8 mouse cellular contexts compared by ENCODE assay signal in the genomic region with DNA sequence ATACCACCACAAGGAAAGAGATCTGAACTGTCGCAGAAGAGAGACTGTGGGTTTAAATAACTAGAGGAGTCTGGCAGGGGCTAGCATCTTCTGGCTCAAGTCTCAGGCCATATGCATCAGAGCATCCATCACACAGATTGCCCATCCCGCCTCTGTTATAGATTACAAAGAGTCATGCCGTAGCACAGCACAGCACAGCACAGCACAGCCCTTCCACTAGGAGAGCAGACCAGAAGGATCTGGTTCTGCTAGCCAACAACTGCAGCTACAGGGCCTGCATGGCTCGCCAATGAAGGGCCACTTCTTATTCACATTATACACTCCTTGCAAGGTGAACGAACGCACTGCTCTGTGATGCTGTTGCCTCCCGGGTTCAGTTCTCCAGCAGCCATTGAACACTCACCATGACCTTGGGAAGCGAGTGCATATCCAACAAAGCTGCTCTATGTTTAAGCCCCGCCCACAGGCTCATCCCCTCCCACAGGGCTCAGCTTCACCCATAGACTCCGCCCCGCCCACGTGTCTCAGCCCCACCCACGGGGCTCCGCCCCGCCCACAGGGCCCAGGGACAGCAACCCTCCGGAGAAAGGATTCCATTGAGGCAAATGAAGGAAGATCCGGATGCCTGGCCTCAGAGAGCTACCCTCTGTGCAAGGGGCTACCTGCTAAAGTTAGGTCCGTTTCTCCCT. TPM values are rescaled to one million over a fixed set of nuclear protein-coding genes. Genes with fewer than 3 reads are reported as not detected.
DNase-seq lines count a peak whose midpoint lies in the region; ATAC-seq and TF ChIP-seq lines count a peak whose summit lies in the region.

No protein-coding gene starts in this region.

- no peaks in the 10 kb centered on the region for H3K27me3 ChIP-seq in hindbrain, embryonic 11.5 days (ENCODE audit: control insufficient read depth, insufficient read depth, low read length)
- H3K27me3 ChIP-seq in hindbrain, embryonic 14.5 days (ENCODE audit: control insufficient read depth, insufficient read depth, low read length): no peaks in the 10 kb centered on the region
- no peaks in the 10 kb centered on the region for H3K27me3 ChIP-seq in forebrain, postnatal 0 days (ENCODE audit: insufficient read depth, low read length)

- no peaks in the 10 kb centered on the region for H3K36me3 ChIP-seq in hindbrain, embryonic 11.5 days (ENCODE audit: control insufficient read depth, insufficient read depth, low read length)
- no peaks in the 10 kb centered on the region for H3K36me3 ChIP-seq in hindbrain, embryonic 14.5 days (replicated peaks; ENCODE audit: control insufficient read depth, insufficient read depth)
- no peaks in the 10 kb centered on the region for H3K36me3 ChIP-seq in forebrain, postnatal 0 days (ENCODE audit: insufficient read depth)

- no peak overlapping the region for H3K9ac ChIP-seq in hindbrain, embryonic 11.5 days (ENCODE audit: low read depth, low read length)
- no peak overlapping the region for H3K9ac ChIP-seq in hindbrain, embryonic 14.5 days
- H3K9ac ChIP-seq in forebrain, postnatal 0 days: no peak overlapping the region

- no peak overlapping the region for H3K4me2 ChIP-seq in hindbrain, embryonic 11.5 days (replicated peaks; ENCODE audit: low read depth, low read length)
- H3K4me2 ChIP-seq in hindbrain, embryonic 14.5 days (replicated peaks): no peak overlapping the region
- no peak overlapping the region for H3K4me2 ChIP-seq in forebrain, postnatal 0 days (ENCODE audit: low read depth)

- no peaks in the 10 kb centered on the region; the same call in 1 of the 2 replicates for H3K4me1 ChIP-seq in hindbrain, embryonic 11.5 days (replicated peaks; ENCODE audit: control insufficient read depth, insufficient read depth, low read length)
- H3K4me1 ChIP-seq in hindbrain, embryonic 14.5 days (replicated peaks; ENCODE audit: control insufficient read depth, insufficient read depth, low read length): no peaks in the 10 kb centered on the region
- H3K4me1 ChIP-seq in forebrain, postnatal 0 days (ENCODE audit: insufficient read depth): no peaks in the 10 kb centered on the region

- no peak overlapping the region for H3K4me3 ChIP-seq in hindbrain, embryonic 11.5 days (ENCODE audit: low read depth, low read length)
- no peak overlapping the region for H3K4me3 ChIP-seq in hindbrain, embryonic 14.5 days (replicated peaks; ENCODE audit: low read length)
- H3K4me3 ChIP-seq in forebrain, postnatal 0 days (ENCODE audit: low read depth, low read length): no peak overlapping the region

- no peaks in the 10 kb centered on the region for H3K9me3 ChIP-seq in hindbrain, embryonic 11.5 days (ENCODE audit: control insufficient read depth, low read length)
- no peaks in the 10 kb centered on the region for H3K9me3 ChIP-seq in hindbrain, embryonic 14.5 days (ENCODE audit: control insufficient read depth, low read length)
- H3K9me3 ChIP-seq in forebrain, postnatal 0 days (ENCODE audit: low read length): no peaks in the 10 kb centered on the region

- ATAC-seq in hindbrain, embryonic 11.5 days (ENCODE audit: low FRiP score): peak; percentile 56; the same call in 1 of the 2 replicates
- no peak for ATAC-seq in hindbrain, embryonic 14.5 days (ENCODE audit: low FRiP score)
- peak; percentile 45; the same call in 1 of the 2 replicates for ATAC-seq in forebrain, postnatal 0 days
- peak; percentile 54; the same call in 1 of the 2 replicates for ATAC-seq in megakaryocyte, adult 5-6 weeks (ENCODE audit: poor library complexity, severe bottlenecking)
- ATAC-seq in monocyte, adult 5-6 weeks (replicated peaks; ENCODE audit: insufficient number of reproducible peaks, low FRiP score, low TSS enrichment, poor library complexity, severe bottlenecking): no peak

- no peak for TF ChIP-seq CTCF in forebrain, postnatal 0 days (IDR thresholded peaks at IDR 0.05; ENCODE audit: low read depth)

- H3K27ac ChIP-seq in hindbrain, embryonic 11.5 days (ENCODE audit: low read depth, low read length): no peak overlapping the region
- no peak overlapping the region for H3K27ac ChIP-seq in hindbrain, embryonic 14.5 days
- no peak overlapping the region for H3K27ac ChIP-seq in forebrain, postnatal 0 days (ENCODE audit: low read depth, low read length)

- WGBS in hindbrain, embryonic 11.5 days: 21% methylated on average over 18 of the region's 18 CpGs
- WGBS in hindbrain, embryonic 14.5 days: 16% methylated on average over 18 of the region's 18 CpGs
- 21% methylated on average over 18 of the region's 18 CpGs for WGBS in forebrain, postnatal 0 days

- DNase-seq in hindbrain, embryonic 11.5 days (ENCODE audit: low spot score): peak; percentile 83
- no peak for DNase-seq in hindbrain, embryonic 14.5 days (ENCODE audit: low spot score)
- peak; percentile 81 for DNase-seq in adrenal gland, postnatal 14 days
- no peak for DNase-seq in forebrain, postnatal 0 days
- DNase-seq in kidney, postnatal 4 days: peak; percentile 74 to 84
- no peak for DNase-seq in layer of hippocampus, adult 9-10 months (ENCODE audit: low spot score)

RNA-seq across cellular contexts. Expression of a gene that starts 28.5 kb away (rescaled TPM):
- 11.3 and 12.4 TPM in 2 replicates for polyA plus RNA-seq in hindbrain, embryonic 11.5 days (2014; fragmentation: Nextera tagmentation; extraction: Ambion mirVana)
- 14.3 and 14.9 TPM in 2 replicates for polyA plus RNA-seq in hindbrain, embryonic 14.5 days (2014; fragmentation: Nextera tagmentation; extraction: Ambion mirVana)
- total RNA-seq in adrenal gland, postnatal 14 days (2021): 40.8 and 46.5 TPM in 2 replicates
- 41.1 and 52.5 TPM in 2 replicates for total RNA-seq in forebrain, postnatal 0 days (2014; rRNA removed)
- polyA plus RNA-seq in forebrain, postnatal 0 days (2015; fragmentation: Nextera tagmentation; extraction: Ambion mirVana): 7.6 and 10.5 TPM in 2 replicates
- 24.1 and 26.5 TPM in 2 replicates for total RNA-seq in megakaryocyte, adult 5-6 weeks (2015)
- total RNA-seq in megakaryocyte, adult 5-6 weeks (2017): 15.0 and 18.6 TPM in 2 replicates
- 0.19 to 1.7 TPM (median 0.86 TPM) in 3 replicates for total RNA-seq in monocyte, adult 5-6 weeks (2017)

Comparison
In these comparisons a context has a peak if more than half of its experiments do, and no peak if none do; other contexts are left out.
1. ATAC-seq: peak in hindbrain, embryonic 11.5 days (single experiment), forebrain, postnatal 0 days (single experiment) and megakaryocyte, adult 5-6 weeks (single experiment); none in hindbrain, embryonic 14.5 days (single experiment) and monocyte, adult 5-6 weeks (single experiment).
2. DNase-seq: peak in hindbrain, embryonic 11.5 days (single experiment), adrenal gland, postnatal 14 days (single experiment) and kidney, postnatal 4 days (2 of 2); none in hindbrain, embryonic 14.5 days (single experiment), forebrain, postnatal 0 days (single experiment) and layer of hippocampus, adult 9-10 months (single experiment).